Mouse (Mus musculus) thymus, postnatal 0 days (tissue): ENCODE data around the gene Cyp4x1. TPM values are rescaled to one million over a fixed set of nuclear protein-coding genes. Genes with fewer than 3 reads are reported as not detected.
"Not testable (repeated sequence)": the region's sequence is repeated elsewhere in the genome, so short reads cannot be mapped to it uniquely, and the experiment has no call there.

ENCODE experiments used
- DNase-seq: peaks from one replicate; pipeline ENCODE4 v3.0.0-alpha.2; 2015; ENCODE audit warnings: low spot score
- polyA plus RNA-seq: library from polyadenylated mRNA; unstranded; fragments of >200 nt; fragmentation: Nextera tagmentation; extraction: Ambion mirVana; gene quantifications from 2 replicates; pipeline ENCODE4 v1.2.1, GENCODE M21; 2015

The Cyp4x1 gene
- not detected in 2 replicates for polyA plus RNA-seq

GRCm38 (mm10) chr4:115133621-115134295 is at the start of gene Cyp4x1:
Gene Cyp4x1, minus strand, starts transcription at chr4:115134281.
- DNase-seq = no peak

GRCm38 (mm10) chr4:115176201-115176600 is 42.1 kb upstream of the Cyp4x1 start:
- not testable (repeated sequence) for DNase-seq

- no peak for DNase-seq
Measured at GRCm38 (mm10) chr4:115174694-115175353, 40.7 kb upstream of the Cyp4x1 start.

GRCm38 (mm10) chr4:115158963-115159362 is 24.9 kb upstream of the Cyp4x1 start:
- not testable (repeated sequence) for DNase-seq

- DNase-seq = no peak
Measured at GRCm38 (mm10) chr4:115154723-115155122, 20.6 kb upstream of the Cyp4x1 start.

GRCm38 (mm10) chr4:115134296-115134630 is 182 bp upstream of the Cyp4x1 start:
- DNase-seq = no peak

GRCm38 (mm10) chr4:115133085-115133484 is 996 bp downstream of the Cyp4x1 start:
- DNase-seq = no peak

- no peak for DNase-seq
Measured at GRCm38 (mm10) chr4:115124713-115125112, 9.4 kb downstream of the Cyp4x1 start.

GRCm38 (mm10) chr4:115123507-115123906 is 10.6 kb downstream of the Cyp4x1 start:
- no peak for DNase-seq

GRCm38 (mm10) chr4:115121608-115122007 is 12.5 kb downstream of the Cyp4x1 start:
- no peak for DNase-seq

- no peak for DNase-seq
Measured at GRCm38 (mm10) chr4:115121162-115121561, 12.9 kb downstream of the Cyp4x1 start.

GRCm38 (mm10) chr4:115119642-115120041 is 14.4 kb downstream of the Cyp4x1 start:
- DNase-seq = no peak

- DNase-seq = no peak
Measured at GRCm38 (mm10) chr4:115113266-115113665, 20.8 kb downstream of the Cyp4x1 start.

GRCm38 (mm10) chr4:115111167-115111566 is 22.9 kb downstream of the Cyp4x1 start:
- DNase-seq = no peak

GRCm38 (mm10) chr4:115103510-115103909 is 30.6 kb downstream of the Cyp4x1 start:
- DNase-seq = no peak

GRCm38 (mm10) chr4:115101682-115102081 is 32.4 kb downstream of the Cyp4x1 start:
- DNase-seq = peak; percentile 51

GRCm38 (mm10) chr4:115097146-115097496 is 37.0 kb downstream of the Cyp4x1 start:
- no peak for DNase-seq

GRCm38 (mm10) chr4:115096435-115097145 is 37.5 kb downstream of the Cyp4x1 start:
- DNase-seq = no peak

GRCm38 (mm10) chr4:115095671-115096434 is 38.2 kb downstream of the Cyp4x1 start:
- DNase-seq = no peak

GRCm38 (mm10) chr4:115094056-115094455 is 40.0 kb downstream of the Cyp4x1 start:
- DNase-seq = no peak

GRCm38 (mm10) chr4:115093331-115093864 is 40.7 kb downstream of the Cyp4x1 start:
- DNase-seq = no peak
